Mouse (Mus musculus): Measurements from ENCODE around the gene Ccdc40.
"Not testable (repeated sequence)": the region's sequence is repeated elsewhere in the genome, so short reads cannot be mapped to it uniquely, and the experiment has no call there.

Ccdc40 gene

DNA sequence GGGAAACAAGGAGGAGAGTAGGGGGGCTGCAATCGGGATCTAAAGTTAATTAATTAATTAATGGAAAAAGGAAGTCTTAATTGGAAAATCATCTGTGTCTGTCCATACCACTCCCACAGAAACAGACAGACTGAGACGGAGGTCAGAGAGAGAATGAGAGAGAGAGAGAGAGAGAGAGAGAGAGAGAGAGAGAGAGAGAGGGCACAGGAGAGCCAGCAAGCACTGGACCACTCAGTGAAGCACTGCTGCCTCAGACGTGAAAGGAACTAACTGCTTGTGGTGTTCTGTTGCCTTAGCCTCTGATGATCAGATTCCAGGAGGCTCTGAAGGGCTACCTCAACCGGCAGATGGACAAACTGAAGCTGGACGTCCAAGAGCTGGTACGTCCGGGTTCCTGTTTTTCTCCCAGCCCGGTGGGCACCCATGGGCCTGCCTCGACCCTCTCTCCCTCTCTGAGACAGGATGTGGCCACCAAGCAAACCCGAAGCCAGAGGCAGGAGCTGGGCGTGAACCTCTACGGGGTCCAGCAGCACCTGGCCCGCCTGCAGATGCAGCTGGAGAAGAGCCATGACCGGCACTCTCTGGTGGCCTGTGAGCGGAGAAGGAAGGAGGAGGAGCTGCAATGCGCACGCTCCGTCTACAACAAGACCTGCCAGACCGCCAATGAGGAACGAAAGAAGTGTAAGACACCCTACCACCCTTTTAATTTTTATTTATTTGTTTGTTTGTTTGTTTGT is 9.4 kb downstream of the Ccdc40 start:
- DNase-seq: peak; percentile 44 to 49

DNA sequence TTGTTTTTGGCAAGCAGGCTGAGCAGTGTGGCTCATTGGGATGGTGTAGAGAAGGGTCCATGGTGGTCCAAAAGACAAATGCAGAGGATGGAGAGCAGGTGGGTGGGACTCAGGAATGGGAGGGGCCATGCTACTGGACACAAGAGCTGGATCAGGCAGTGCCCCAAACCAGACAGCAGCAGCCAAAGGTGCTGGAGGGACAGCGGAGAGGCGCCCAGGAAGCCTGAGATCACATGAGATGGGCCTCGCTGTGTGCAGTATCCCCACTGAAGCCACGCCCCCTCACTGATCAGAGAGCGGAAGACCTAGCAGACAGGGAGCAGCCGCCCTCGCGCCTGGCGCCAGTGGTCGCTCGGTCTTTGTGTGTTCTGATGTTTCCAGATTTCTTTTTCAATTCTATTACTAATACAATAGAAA is 9.9 kb downstream of the Ccdc40 start:
- DNase-seq: peak; percentile 60 to 64

DNA sequence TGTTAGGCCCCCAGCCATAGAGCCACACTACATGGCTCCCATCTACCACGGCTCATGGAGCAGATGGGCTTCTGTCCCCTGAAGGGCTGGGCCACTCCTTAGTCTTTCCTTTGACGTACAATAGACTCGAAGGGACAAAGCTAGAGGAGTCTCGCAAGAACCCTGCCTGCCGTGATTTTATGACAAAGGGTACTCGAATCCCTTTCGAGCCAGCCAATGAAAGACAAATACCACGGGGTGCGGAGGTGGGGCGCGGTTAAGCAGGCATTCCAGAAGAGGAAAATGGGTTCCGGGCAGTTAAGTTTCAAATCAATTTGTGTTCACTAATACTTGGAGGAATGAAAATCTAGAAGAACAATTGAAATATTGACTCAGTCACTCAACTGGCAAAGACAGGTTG is 11.1 kb downstream of the Ccdc40 start:
- no peak for DNase-seq

DNA sequence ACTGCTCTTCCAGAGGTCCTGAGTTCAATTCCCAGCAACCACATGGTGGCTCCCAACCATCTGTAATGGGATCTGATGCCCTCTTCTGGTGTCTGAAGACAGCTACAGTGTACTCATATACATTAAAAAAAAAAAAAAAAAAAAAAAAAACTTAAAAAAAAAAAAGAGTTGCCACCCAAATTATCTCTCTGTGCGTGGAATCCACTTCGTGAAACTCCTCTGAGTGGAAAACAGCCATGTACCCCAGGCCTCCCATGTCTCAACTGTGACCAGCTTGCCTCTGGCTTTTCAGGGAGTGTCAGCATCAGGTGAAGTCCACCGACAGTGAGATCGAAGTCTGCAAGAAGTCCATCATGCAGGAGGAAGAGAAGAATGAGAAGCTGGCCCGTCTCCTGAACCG is 17.2 kb downstream of the Ccdc40 start:
- DNase-seq: not testable (repeated sequence)

DNA sequence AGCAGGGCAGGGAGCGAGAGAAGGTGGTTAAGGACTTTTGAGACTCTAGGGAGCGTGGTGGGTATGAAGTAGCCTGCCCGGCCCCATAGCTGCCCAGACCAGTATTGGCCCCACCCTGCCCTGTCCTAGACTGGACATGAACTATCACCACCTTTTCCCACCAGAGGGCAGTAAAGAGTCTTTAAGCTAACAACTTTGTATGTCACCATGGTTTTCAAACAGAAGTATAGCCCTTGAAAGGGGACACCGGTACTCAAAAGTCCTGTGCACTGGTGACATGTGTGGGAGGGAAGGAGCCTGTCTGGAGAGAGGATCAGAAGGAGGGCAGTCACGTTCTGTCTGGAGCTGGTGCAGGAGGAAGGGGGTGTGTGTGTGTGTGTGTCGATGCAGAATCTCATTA is 20.6 kb downstream of the Ccdc40 start:
- peak; percentile 87 to 94 for DNase-seq

DNA sequence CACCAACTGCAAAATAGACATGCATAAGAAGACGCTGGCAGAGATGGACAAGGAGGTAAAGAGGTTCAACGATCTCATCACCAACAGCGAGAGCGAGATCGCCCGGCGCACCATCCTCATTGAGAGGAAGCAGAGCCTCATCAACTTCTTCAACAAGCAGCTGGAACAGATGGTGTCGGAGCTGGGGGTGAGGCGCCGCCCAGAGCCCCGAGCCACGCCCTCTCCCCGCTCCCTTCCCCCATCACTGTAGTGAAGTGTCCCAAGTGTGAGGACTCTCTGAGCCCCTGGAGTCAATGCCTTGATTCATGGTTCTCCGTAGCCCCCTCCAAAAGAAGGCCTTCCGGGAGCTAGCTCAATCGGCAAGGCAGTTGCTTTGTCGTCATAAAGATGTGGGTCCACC is 22.6 kb downstream of the Ccdc40 start:
- no peak for DNase-seq

DNA sequence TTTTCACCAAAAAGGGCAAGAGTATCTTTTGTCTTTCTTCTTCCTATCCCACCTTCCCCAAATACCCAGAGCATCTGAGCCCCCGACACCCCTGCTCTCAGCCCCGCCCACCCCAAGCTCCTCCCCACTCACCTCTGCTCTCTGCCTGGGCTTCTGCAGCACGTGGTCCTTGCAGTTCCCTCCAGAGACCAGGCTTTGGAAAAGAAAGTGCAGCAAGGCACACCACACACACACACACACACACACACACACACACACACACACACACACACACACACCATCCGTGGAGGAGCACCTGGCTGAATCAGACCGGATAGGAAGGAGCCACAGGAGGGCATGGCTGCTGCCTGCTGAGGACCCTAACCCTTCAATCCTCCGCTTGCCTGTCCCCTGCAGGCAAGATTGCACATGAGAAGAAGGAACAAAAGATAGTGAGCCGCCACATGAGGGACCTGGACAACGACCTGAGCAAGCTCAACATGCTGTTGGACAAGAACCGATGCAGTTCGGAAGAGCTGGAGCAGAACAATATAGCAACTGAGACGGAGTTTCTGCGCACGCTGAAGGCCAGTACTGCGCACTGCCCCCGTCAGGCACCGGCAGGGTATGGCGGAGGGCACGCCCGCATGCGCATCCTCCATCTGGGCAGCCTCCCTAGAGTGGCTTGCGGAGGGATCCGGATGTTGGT is 24.6 kb downstream of the Ccdc40 start:
- peak; percentile 83 for DNase-seq

DNA sequence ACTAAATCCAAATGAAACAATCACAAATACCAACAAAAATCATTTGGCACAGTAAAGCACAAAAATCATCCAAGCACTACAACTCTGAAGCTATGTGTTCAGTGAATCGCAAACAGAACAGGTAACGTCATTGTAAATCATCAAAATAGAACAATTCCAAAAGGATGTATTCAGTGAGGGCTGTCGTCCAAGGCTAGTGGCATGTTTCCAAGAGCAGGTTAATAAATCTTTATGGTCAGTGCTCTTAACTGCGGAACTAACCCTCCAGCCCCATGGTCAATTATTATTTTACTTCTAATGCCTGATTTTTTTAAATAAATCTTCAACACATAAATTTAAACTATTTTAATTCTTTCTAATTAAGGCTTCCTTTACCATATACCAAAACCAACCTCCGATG is 28.2 kb downstream of the Ccdc40 start:
- not testable (repeated sequence) for DNase-seq

DNA sequence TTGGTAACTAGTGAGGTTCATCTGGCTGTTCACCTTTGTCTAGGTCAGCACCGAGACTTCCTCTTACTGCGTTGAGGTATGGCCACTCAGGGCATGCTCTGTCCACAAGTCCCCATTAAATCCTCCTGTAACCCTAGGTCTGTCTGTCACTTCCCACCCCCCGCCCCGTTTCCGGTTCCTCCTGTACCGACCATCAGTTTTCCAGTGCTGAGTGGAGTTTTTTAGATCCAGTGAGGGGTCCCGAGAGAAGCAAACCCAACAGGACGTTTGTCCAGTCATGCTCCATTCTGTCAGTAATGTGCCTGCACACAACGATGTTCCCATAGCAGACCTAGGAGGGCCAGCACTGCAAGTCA is 29.8 kb downstream of the Ccdc40 start:
- DNase-seq: no peak

DNA sequence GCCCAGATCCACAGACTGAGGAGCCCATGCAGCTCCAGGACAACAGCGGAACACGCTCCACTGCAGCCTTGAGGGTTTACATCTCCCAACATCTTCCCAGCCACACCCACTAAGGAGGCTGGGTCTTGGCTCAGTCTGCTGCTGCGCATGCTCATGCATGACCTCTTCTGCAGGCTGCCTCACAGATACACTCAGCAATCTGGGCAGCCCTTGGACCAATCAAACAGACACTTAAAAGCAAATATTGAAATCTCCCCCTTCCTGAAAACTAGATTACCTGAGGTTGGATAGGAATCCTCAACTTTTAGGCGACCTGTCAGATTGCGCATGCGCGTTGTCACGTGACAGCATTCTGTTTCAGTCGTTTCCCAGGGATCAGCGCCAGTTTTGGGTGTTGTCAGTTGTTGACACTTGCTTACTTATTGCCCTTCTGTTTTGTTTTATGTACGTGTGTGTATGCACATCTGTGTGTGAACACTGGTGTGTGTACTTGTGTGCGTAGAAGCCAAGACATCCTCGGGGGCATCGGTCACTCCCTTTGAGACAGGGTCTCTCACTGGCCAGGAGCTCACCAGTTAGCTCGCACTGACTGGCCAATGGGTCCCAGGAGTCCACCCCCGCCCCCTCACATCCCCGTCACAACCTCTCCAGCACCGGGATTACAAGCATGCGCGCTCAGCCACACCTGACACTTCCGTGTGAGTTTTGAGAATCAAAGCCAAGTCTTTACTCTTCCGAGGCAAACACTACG is 30.4 kb downstream of the Ccdc40 start:
- DNase-seq: peak; percentile 74 to 79

DNA sequence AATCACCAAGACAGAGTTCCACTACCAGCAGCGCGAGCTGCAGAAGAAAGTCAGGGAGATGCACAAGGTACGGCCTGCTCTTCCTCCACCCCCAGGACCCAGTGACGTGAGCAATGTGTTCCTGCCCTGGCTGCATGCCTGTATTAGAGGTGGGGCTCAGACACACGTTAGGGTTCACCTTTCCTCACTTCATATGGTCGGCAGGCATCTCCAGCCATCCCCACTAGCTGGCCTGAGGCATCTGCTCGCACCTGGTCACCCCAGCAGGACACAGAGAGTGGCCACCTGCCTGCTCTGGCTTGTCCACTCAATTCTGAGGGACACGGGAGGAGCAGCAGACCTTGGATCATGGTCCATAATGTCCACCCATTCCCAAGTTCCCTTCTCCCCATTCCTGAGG is 31.6 kb downstream of the Ccdc40 start:
- no peak for DNase-seq

DNA sequence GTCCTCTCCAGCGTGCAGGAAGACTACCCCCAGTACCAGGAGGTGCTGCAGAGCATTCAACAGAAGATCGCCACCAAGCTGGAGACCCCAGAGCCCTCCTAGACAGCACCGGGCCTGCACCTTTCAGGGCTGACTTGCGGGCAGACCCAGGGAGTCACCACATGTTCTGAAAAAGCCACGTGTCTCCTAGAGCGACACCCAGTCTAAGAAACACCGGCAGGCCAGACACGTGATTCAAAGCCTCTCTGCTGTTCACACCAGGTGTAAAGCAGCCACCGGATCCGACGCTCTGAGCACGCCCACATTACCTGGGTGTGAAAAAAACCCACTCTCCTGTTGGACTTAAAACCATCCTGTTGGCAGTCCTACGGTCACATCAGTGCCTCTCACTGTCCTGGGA is 36.0 kb downstream of the Ccdc40 start:
- no peak for DNase-seq

DNA sequence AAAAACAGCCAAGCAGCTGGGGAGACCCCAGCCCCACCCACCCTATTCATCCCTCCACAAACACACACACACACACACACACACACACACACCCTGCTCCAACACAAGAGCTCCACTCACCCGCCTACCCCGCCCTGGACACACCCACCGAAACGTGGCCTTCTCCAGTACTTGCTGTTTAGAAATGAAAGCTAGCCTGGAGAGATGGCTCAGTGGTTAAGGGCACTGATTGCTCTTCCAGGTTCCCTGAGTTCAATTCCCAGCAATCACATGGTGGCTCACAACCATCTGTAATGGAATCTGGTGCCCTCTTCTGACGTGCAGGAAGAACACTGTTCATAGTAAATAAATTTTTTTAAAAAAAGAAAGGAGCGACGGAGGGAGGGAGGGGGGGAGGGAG is 37.4 kb downstream of the Ccdc40 start:
- DNase-seq: no peak

DNA sequence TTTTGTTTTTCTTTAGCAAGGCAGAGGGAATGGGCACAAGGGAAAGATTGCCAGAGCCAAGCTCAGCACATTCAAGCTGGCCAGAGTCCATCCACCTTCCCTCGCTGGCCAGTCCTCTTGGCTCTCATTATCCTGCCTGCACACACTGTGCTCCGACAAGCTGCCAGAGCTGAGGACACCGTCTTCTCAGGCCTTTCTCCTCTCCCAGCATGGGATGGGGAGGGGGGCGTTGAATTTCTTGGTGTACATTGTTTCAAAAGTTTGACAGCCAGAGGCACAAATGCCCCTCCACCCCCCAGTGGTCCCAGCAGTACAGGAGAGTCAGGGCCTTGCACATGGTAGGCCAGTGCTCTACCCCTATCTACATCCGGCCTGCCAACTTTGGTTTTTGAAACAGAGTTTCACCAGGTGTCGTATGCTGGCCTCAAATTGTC is 38.9 kb downstream of the Ccdc40 start:
- peak; percentile 91 to 93 for DNase-seq

DNA sequence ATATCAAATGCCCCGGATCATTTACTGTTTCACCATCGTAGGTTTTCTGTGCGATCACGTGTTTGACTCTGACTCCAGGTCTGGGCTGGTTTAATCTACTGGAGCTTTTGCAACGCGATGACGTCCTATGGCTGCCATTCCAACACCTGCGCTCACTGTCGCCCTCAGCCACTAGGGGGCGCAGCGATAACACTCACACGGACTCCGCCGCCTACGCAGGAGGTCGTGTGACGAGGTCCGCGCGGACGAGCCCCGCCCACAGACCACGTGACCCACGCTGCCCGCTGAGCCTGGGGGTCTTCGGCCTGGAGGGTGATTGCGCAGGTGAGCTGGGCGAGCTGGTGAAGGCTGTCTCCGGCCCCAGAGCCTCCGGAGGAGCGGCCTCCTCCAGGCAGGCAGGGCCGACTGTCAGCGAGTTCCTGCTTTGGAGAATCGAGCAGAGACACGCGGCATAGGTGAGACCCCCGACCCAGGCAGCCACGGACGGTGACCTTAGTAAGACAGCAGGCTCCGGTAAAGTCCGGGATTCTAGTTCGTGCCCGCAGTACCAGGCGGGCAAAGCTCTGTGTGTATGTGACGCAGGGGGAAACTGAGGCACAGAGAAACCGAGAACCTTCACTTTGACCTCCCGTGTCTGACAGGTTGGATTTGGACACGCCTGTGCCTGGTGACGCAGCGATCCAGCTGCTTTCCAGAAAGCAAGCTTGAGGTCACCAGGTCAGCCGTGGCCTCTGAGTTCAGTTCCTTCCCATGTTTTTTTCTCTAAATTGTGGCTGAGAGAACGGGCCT is 39.6 kb downstream of the Ccdc40 start, which contains the start of gene Gaa:
Gene Gaa (plus strand): TSS at position 120 of the 789 bp plus-strand sequence.
- DNase-seq: peak; percentile 98 to 99

DNA sequence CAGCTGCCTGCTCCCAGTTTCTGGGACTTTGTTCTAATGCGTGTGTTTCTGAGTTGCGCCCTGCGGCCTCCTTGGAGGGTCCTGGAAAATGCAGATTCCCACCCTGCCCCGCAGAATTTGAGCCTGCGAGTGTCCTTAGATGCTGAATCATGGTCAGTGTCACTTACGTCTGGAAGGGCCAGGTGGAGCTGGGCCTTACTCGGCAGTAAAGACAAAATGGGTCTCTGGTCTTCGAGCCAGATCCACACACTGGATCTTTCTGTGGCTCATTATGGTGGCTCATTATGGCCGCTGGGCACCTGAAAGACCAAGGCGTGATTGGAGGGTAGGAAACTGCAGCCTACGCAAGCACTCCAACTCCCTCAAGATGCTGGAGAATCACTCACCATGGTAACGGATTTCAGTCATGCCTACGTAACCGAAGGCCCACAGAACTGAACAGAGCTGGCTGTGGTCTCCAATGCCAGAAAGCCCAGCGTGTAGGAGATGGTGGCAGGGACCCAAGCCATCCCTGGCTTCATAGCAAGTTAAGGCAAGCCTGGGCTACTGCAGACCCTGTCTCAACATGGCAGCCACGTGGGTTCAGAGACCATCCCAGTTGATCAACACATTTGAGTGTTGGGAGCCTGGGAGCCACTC is 40.3 kb downstream of the Ccdc40 start:
- peak; percentile 59 to 66 for DNase-seq

DNA sequence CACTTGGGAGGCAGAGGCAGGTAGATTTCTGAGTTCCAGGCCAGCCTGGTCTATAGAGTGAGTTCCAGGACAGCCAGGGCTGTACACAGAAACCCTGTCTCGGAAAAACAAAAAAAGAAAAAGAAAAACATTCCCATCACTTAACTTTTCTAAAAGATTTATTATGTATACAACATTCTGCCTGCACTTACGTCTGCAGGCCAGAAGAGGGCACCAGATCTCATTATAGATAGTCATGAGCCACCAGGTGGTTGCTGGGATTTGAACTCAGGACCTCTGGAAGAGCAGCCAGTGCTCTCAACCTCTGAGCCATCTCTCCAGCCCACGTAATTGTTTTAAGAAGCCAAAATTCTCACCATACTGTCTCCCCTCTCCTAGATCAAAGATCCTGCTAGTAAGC is 44.1 kb downstream of the Ccdc40 start:
- not testable (repeated sequence) for DNase-seq

DNA sequence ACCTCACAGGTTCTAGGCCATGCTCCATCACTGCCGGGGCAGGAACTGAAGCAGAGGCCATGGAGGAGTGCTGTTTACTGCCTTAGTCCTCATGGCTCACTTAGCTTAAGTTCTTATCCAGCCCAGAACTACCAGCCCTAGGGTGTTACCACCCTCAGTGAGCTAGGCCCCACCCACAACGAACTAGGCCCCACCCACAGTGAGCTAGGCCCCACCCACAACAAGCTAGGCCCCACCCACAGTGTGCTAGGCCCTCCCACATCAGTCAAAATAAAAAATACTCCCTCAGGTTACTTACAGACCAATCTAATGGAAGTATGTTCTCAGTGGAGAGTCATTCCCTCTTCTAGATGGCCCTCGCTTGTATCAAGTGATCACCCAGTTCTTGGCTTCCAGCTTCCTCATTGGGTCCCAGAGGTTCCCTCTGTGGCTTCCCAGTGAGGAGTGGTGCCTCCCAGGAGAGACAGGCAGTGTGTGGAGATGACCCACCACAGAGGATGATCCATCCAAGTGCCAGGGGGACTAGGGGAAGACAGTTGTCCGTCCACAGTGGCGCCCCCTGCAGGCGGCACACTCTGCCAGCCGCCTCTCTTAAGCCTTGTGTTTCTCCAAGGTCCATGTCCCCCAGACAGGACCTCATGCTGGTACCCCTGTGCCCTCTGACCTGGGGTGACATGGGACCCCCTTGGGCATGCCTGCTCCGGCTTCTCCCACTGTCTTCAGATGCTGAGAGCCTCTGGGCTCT is 45.0 kb downstream of the Ccdc40 start:
- DNase-seq: peak in 1 of 2 experiments; percentile 56

DNA sequence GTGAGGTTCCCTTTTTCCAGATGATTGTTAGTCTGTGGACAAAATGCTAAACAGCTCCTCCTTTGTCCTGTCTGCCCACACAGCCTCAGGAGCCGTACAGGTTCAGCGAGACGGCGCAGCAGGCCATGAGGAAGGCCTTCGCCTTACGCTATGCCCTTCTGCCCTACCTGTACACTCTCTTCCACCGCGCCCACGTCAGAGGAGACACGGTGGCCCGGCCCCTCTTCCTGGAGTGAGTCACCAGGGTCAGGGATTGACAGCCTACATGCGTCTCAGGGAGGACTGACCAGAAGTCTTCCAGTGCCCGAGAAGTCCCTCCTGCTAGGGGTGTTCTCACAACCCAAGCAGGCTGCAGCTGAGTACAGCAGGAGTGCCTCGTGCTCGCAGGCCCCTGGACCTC is 52.7 kb downstream of the Ccdc40 start:
- no peak for DNase-seq

DNA sequence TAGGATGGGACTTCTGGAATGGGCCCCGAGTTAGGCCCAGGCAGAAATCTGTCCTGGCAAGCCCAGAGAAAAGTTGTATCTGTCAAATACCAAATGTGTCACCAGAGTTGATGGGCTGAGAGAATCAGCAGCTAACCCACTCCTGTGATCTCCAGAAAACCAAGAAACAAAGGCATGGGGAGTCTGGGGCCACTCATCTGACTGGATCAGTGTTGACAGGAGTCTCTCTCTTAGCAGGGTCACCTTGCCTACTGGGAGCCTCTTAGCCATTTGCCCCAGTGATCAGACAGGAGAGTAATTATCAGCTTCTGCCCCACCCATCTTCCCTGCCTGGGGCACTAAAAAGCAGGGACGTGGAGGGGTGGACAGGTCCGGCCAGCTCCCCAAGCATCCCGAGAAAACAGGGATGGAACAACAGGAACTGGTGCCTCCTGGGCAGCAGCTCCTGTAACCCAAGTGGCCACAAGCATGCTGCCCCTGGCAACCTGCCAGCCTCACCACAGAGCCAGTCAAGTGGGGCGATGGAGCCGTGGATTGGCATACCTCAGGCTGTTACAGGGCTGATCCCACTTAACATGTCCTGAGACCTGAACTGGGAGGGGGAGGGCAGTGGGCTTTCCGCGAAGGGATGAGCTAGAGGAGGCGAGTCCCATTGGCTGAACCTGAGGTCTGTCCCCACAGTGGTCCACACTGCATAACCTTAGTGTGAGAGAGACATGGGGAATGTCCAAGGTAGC is 57.6 kb downstream of the Ccdc40 start:
- peak; percentile 62 to 63 for DNase-seq

Data from cerebellum, postnatal 10 days (tissue).